Mouse (Mus musculus): ENCODE measurements around the gene Gm20605.

- TF ChIP-seq CTCF (IDR thresholded peaks at IDR 0.05; ENCODE audit: borderline replicate concordance, extremely low read depth, insufficient read depth, insufficient read length) (no peak), POLR2A (IDR thresholded peaks at IDR 0.05; ENCODE audit: borderline replicate concordance, extremely low read depth, insufficient read depth, insufficient read length, poor library complexity, severe bottlenecking) (no peak)
Measured at GRCm38 (mm10) chr5:137610056-137610455, 18.9 kb upstream of the Gm20605 start.
